ENCODE assay signal across 9 mouse cellular contexts in genomic region chr9:100548313-100548712, GRCm38 (mm10). TPM values are rescaled to one million over a fixed set of nuclear protein-coding genes. Genes with fewer than 3 reads are reported as not detected.
DNase-seq lines count a peak whose midpoint lies in the region; ATAC-seq and TF ChIP-seq lines count a peak whose summit lies in the region.
"Had no signal": no experiment of that assay in that cellular context is flagged by ENCODE, and none has a peak within 500 bp of the region (broad histone marks: within the 10 kb centered on the region; RNA-seq: fewer than 3 reads in every experiment).

No protein-coding gene starts in this region.

- H3K4me2 ChIP-seq in kidney, postnatal 0 days (ENCODE audit: low read length), result no peak overlapping the region
- H3K4me2 ChIP-seq in kidney, embryonic 15.5 days, result no peak overlapping the region
- no peak overlapping the region for H3K4me2 ChIP-seq in forebrain, embryonic 12.5 days

- TF ChIP-seq CTCF in kidney, postnatal 0 days (IDR thresholded peaks at IDR 0.05; ENCODE audit: low read depth), result peak; percentile 62
- TF ChIP-seq CTCF in Patski (IDR thresholded peaks at IDR 0.05), result peak; percentile 56

- no peak overlapping the region for H3K27ac ChIP-seq in kidney, postnatal 0 days
- no peak overlapping the region for H3K27ac ChIP-seq in kidney, embryonic 15.5 days
- H3K27ac ChIP-seq in forebrain, embryonic 12.5 days, result no peak overlapping the region

- no peaks in the 10 kb centered on the region for H3K27me3 ChIP-seq in kidney, postnatal 0 days (ENCODE audit: insufficient read depth, low read length)
- H3K27me3 ChIP-seq in kidney, embryonic 15.5 days, result no peaks in the 10 kb centered on the region
- no peaks in the 10 kb centered on the region for H3K27me3 ChIP-seq in Patski
- H3K27me3 ChIP-seq in forebrain, embryonic 12.5 days, result no peaks in the 10 kb centered on the region

- in situ Hi-C loops in Patski (cut with MboI; ENCODE audit: low pct_unique_long_range_greater_than_20kb), result loop anchor here (5.0 kb wide), 2 partner anchors 94 to 96 kb away; no protein-coding TSS in a partner anchor

- no peak for ATAC-seq in kidney, postnatal 0 days (replicated peaks; ENCODE audit: low FRiP score, low read depth)
- no peak for ATAC-seq in kidney, embryonic 15.5 days (replicated peaks; ENCODE audit: low FRiP score)
- no peak for ATAC-seq in Patski
- no peak for ATAC-seq in forebrain, embryonic 12.5 days (ENCODE audit: low FRiP score)
- ATAC-seq: forebrain, embryonic 14.5 days had no signal

- H3K4me1 ChIP-seq in kidney, postnatal 0 days (replicated peaks; ENCODE audit: insufficient read depth, low read length), result peaks cover 9% of the 10 kb centered on the region
- H3K4me1 ChIP-seq in kidney, embryonic 15.5 days, result peaks cover 16% of the 10 kb centered on the region
- peaks cover 23% of the 10 kb centered on the region for H3K4me1 ChIP-seq in forebrain, embryonic 12.5 days

- H3K9me3 ChIP-seq in kidney, postnatal 0 days (replicated peaks; ENCODE audit: low read length), result no peaks in the 10 kb centered on the region
- no peaks in the 10 kb centered on the region for H3K9me3 ChIP-seq in kidney, embryonic 15.5 days (replicated peaks)
- H3K9me3 ChIP-seq in forebrain, embryonic 12.5 days, result peaks cover 14% of the 10 kb centered on the region

- POLR2A ChIA-PET in Patski (lab: Charles Lee), result interaction anchor here (0.7 to 1.1 kb wide), 2 partner anchors 94 to 110 kb away, joined by 4 to 5 read pairs; no protein-coding TSS in a partner anchor

- no peak overlapping the region for H3K4me3 ChIP-seq in kidney, postnatal 0 days (replicated peaks; ENCODE audit: low read depth, low read length)
- no peak overlapping the region for H3K4me3 ChIP-seq in kidney, embryonic 15.5 days (replicated peaks)
- H3K4me3 ChIP-seq in forebrain, embryonic 12.5 days (replicated peaks), result no peak overlapping the region

- H3K9ac ChIP-seq in kidney, postnatal 0 days (ENCODE audit: low read depth, low read length), result no peak overlapping the region
- H3K9ac ChIP-seq in kidney, embryonic 15.5 days, result no peak overlapping the region
- no peak overlapping the region for H3K9ac ChIP-seq in forebrain, embryonic 12.5 days

- H3K36me3 ChIP-seq in kidney, postnatal 0 days (ENCODE audit: insufficient read depth, low read length), result no peaks in the 10 kb centered on the region
- H3K36me3 ChIP-seq in kidney, embryonic 15.5 days, result peaks cover 18% of the 10 kb centered on the region; the same call in 1 of the 2 replicates
- H3K36me3 ChIP-seq in forebrain, embryonic 12.5 days (replicated peaks), result peaks cover 21% of the 10 kb centered on the region; the same call in 1 of the 2 replicates

- CTCF ChIA-PET in Patski (lab: Charles Lee), result interaction anchor here (0.8 to 9.1 kb wide), 3 partner anchors 26 to 95 kb away, joined by 3 to 67 read pairs (median 3); no protein-coding TSS in a partner anchor

- WGBS in kidney, postnatal 0 days, result 96% methylated on average over 2 of the region's 2 CpGs
- 94% methylated on average over 2 of the region's 2 CpGs for WGBS in kidney, embryonic 15.5 days
- WGBS in forebrain, embryonic 12.5 days, result 88% methylated on average over 2 of the region's 2 CpGs

- DNase-seq in kidney, postnatal 0 days (ENCODE audit: low spot score), result no peak
- DNase-seq in CD8-positive naive resting alpha-beta T cell, adult 2 months (ENCODE audit: low read depth in 2 of 2, low spot score in 2 of 2), result peak; percentile 38 to 64
- DNase-seq in Patski (ENCODE audit: low read depth, low spot score), result no peak
- peak; percentile 22 for DNase-seq in retina, embryonic 14.5 days (ENCODE audit: low spot score)
- no peak for DNase-seq in layer of hippocampus, adult 18-20 months (ENCODE audit: low spot score in 2 of 2)
- no peak for DNase-seq in cerebellum, adult 11-12 months

RNA-seq across cellular contexts. Expression of gene Nck1, which starts 2.4 kb away (rescaled TPM):
- polyA plus RNA-seq in kidney, postnatal 0 days (2015; fragmentation: Nextera tagmentation; extraction: Ambion mirVana), result 70.3 and 75.8 TPM in 2 replicates
- 71.5 and 76.8 TPM in 2 replicates for polyA plus RNA-seq in kidney, embryonic 15.5 days (2015; fragmentation: Nextera tagmentation; extraction: Ambion mirVana)
- 65.1 TPM for polyA plus RNA-seq in Patski (2021)
- polyA plus RNA-seq in forebrain, embryonic 12.5 days (2016; fragmentation: Nextera tagmentation; extraction: Ambion mirVana), result 63.6 and 68.6 TPM in 2 replicates
- total RNA-seq in layer of hippocampus, adult 18-20 months (2021), result 10 to 100 TPM; 35.8 to 36.5 TPM

RNA-seq across cellular contexts. Expression of gene Slc35g2, which starts 22.6 kb away (rescaled TPM):
- 5.9 and 6.9 TPM in 2 replicates for polyA plus RNA-seq in kidney, postnatal 0 days (2015; fragmentation: Nextera tagmentation; extraction: Ambion mirVana)
- 4.5 and 5.6 TPM in 2 replicates for polyA plus RNA-seq in kidney, embryonic 15.5 days (2015; fragmentation: Nextera tagmentation; extraction: Ambion mirVana)
- polyA plus RNA-seq in Patski (2021), result 0.77 TPM
- polyA plus RNA-seq in forebrain, embryonic 12.5 days (2016; fragmentation: Nextera tagmentation; extraction: Ambion mirVana), result 8.1 and 9.0 TPM in 2 replicates
- total RNA-seq in layer of hippocampus, adult 18-20 months (2021), result 10 to 100 TPM; 19.9 to 20.3 TPM

RNA-seq across cellular contexts. Expression of gene Stag1, which starts 49.3 kb away (rescaled TPM):
- polyA plus RNA-seq in kidney, postnatal 0 days (2015; fragmentation: Nextera tagmentation; extraction: Ambion mirVana), result 40.9 and 43.6 TPM in 2 replicates
- polyA plus RNA-seq in kidney, embryonic 15.5 days (2015; fragmentation: Nextera tagmentation; extraction: Ambion mirVana), result 45.0 and 48.9 TPM in 2 replicates
- 29.1 TPM for polyA plus RNA-seq in Patski (2021)
- polyA plus RNA-seq in forebrain, embryonic 12.5 days (2016; fragmentation: Nextera tagmentation; extraction: Ambion mirVana), result 61.0 and 61.9 TPM in 2 replicates
- 10 to 100 TPM; 64.9 to 68.0 TPM for total RNA-seq in layer of hippocampus, adult 18-20 months (2021)

Comparison
In these comparisons a context has a peak if more than half of its experiments do, and no peak if none do; other contexts are left out.
1. DNase-seq: peak in CD8-positive naive resting alpha-beta T cell, adult 2 months (2 of 2) and retina, embryonic 14.5 days (single experiment); none in kidney, postnatal 0 days (single experiment), Patski (single experiment), layer of hippocampus, adult 18-20 months (0 of 2) and cerebellum, adult 11-12 months (single experiment).